ENCODE assay signal across 8 mouse cellular contexts in the genomic region with DNA sequence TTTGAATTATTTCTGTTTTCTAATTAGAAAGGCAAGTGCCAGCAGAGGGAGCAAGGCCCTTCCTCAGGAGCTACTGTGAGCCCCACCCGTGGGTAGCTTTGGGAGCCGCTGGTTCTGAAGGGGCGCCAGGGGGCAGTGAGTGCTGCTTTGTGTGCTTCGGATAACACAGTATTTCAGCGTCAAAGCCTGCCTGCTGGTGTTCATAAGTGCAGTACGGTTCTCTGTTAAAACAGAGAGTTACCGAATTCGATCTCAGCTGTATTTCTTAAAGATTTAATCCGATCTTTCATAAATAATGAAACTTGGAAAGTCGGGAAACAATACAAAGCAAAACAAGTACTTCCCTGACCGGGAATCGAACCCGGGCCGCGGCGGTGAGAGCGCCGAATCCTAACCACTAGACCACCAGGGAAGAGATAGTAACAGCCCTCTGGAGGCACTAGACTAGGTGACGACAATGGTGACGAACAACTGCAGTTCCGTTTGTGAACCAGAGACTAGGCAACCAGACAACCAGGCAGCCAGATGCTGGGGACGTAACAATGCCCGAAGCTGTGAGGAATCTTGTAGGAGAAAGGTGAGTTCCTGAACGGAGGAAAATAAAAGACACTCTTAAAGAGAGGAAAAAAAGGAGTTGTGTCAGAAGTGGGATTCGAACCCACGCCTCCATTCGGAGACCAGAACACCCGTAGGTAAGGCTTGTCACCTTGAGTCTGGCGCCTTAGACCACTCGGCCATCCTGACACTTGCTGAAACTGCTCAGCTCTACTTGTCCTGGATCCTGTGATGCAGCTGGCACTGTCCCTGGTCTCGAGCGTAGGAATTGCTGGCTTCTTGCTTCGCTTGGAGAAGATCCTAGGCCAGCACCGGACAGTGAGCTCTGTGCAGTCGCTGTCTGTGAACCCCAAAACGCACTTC. TPM values are rescaled to one million over a fixed set of nuclear protein-coding genes. Genes with fewer than 3 reads are reported as not detected.
DNase-seq lines count a peak whose midpoint lies in the region; ATAC-seq lines count a peak whose summit lies in the region.

No protein-coding gene starts in this region.

- peak; percentile 86 for ATAC-seq in hindbrain, embryonic 15.5 days (ENCODE audit: low FRiP score, low read depth)

- no peaks in the 10 kb centered on the region for H3K9me3 ChIP-seq in hindbrain, embryonic 15.5 days

- H3K9ac ChIP-seq in hindbrain, embryonic 15.5 days = peak overlapping the region; percentile 49

- H3K27ac ChIP-seq in hindbrain, embryonic 15.5 days (replicated peaks) = peak overlapping the region; percentile 81

- peak; percentile 94 for DNase-seq in T-cell, adult 2 months (ENCODE audit: low spot score)
- DNase-seq in cerebellum, postnatal 36 days = peak; percentile 96 to 100
- DNase-seq in frontal cortex, postnatal 36 days (ENCODE audit: low spot score in 2 of 2) = peak; percentile 100
- peak; percentile 96 for DNase-seq in left cerebral cortex, adult 11 months (ENCODE audit: low spot score)
- peak; percentile 94 to 96 for DNase-seq in lung, postnatal 4 days
- DNase-seq in retina, postnatal 7 days (ENCODE audit: low read depth, low spot score) = peak; percentile 93
- peak; percentile 99 for DNase-seq in urinary bladder, adult 2 months (ENCODE audit: low spot score)

- WGBS in hindbrain, embryonic 15.5 days = under 1% methylated on average over 36 of the region's 36 CpGs

- no peaks in the 10 kb centered on the region for H3K27me3 ChIP-seq in hindbrain, embryonic 15.5 days

- H3K36me3 ChIP-seq in hindbrain, embryonic 15.5 days = no peaks in the 10 kb centered on the region

- H3K4me1 ChIP-seq in hindbrain, embryonic 15.5 days (replicated peaks) = peaks cover 24% of the 10 kb centered on the region

- H3K4me2 ChIP-seq in hindbrain, embryonic 15.5 days = peak overlapping the region; percentile 74

- peak overlapping the region; percentile 75 for H3K4me3 ChIP-seq in hindbrain, embryonic 15.5 days

RNA-seq across cellular contexts. Expression of a gene that starts 4.8 kb away (rescaled TPM):
- 30.2 and 30.8 TPM in 2 replicates for polyA plus RNA-seq in hindbrain, embryonic 15.5 days (2015; fragmentation: Nextera tagmentation; extraction: Ambion mirVana)
- polyA plus RNA-seq in urinary bladder, adult 2 months (2012; rRNA removed) = 30.9 and 46.0 TPM in 2 replicates

RNA-seq across cellular contexts. Expression of a gene that starts 27.5 kb away (rescaled TPM):
- not detected in 2 replicates for polyA plus RNA-seq in hindbrain, embryonic 15.5 days (2015; fragmentation: Nextera tagmentation; extraction: Ambion mirVana)
- 0.04 TPM in 1 of 2 replicates, not detected in the other for polyA plus RNA-seq in urinary bladder, adult 2 months (2012; rRNA removed)

RNA-seq across cellular contexts. Expression of a gene that starts 28.0 kb away (rescaled TPM):
- polyA plus RNA-seq in hindbrain, embryonic 15.5 days (2015; fragmentation: Nextera tagmentation; extraction: Ambion mirVana) = 37.5 and 39.4 TPM in 2 replicates
- polyA plus RNA-seq in urinary bladder, adult 2 months (2012; rRNA removed) = 43.2 and 48.6 TPM in 2 replicates

RNA-seq across cellular contexts. Expression of a gene that starts 28.4 kb away (rescaled TPM):
- polyA plus RNA-seq in hindbrain, embryonic 15.5 days (2015; fragmentation: Nextera tagmentation; extraction: Ambion mirVana) = 48.4 and 51.9 TPM in 2 replicates
- polyA plus RNA-seq in urinary bladder, adult 2 months (2012; rRNA removed) = 22.0 and 23.9 TPM in 2 replicates

Comparison
In these comparisons a context has a peak if more than half of its experiments do, and no peak if none do; other contexts are left out.
1. Peak in every context shown above with its lines: DNase-seq, ATAC-seq, H3K4me3 ChIP-seq and H3K27ac ChIP-seq.